Mouse (Mus musculus): Measurements from ENCODE around the gene Krtap24-1. TPM values are rescaled to one million over a fixed set of nuclear protein-coding genes. Genes with fewer than 3 reads are reported as not detected.

Gene Krtap24-1
- polyA plus RNA-seq, 1 experiment from 2014 or later, result not detected

DNA sequence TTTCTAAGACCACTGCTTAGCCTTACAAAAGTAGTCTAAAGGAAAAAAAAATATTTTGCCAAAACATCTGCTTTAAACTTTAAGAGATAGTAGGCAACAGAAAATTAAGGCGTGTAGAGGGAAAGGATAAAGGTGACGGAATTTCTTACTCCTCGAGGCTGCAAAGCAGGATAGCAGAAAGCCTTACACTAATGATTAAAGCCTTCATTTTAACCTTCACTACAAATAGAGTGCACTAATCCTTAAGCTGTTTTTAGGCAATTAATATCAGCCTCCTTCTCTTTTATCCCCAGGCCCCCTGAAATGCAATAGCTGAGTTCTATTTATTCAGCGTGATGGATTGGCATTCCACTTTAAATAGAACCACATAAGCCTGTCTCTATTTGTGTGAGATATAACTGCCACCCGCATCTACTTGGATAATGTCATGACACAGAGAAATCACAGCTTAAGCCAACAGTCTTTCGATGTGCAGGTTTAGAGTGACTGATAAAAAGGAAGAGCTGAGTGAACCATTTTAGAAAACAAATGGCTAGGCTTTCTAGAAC is 50.4 kb downstream of the Krtap24-1 start:
- peak overlapping the region; percentile 36 for H3K4me3 ChIP-seq (replicated peaks)
- no peak for ATAC-seq (replicated peaks; ENCODE audit: low FRiP score)
- H3K36me3 ChIP-seq, result no peaks in the 10 kb centered on the region
- WGBS, result 31% methylated on average over 6 of the region's 6 CpGs
- H3K9ac ChIP-seq, result no peak overlapping the region
- no peaks in the 10 kb centered on the region for H3K4me1 ChIP-seq
- H3K27ac ChIP-seq, result peak overlapping the region; percentile 87
- no peak overlapping the region for H3K4me2 ChIP-seq
- no peaks in the 10 kb centered on the region for H3K9me3 ChIP-seq (replicated peaks)
- H3K27me3 ChIP-seq, result no peaks in the 10 kb centered on the region

Other genes with a start within 250 kb of the Krtap24-1 start
- gene Cldn17, start 105.3 kb downstream of the Krtap24-1 start, polyA plus RNA-seq (2015; fragmentation: Nextera tagmentation; extraction: Ambion mirVana), result not detected in 2 replicates
- 98.7 and 118 TPM in 2 replicates for gene Cldn8, start 49.1 kb downstream of the Krtap24-1 start, polyA plus RNA-seq (2015; fragmentation: Nextera tagmentation; extraction: Ambion mirVana)
- not detected in 2 replicates for gene 2310079G19Rik, start 15.4 kb upstream of the Krtap24-1 start, polyA plus RNA-seq (2015; fragmentation: Nextera tagmentation; extraction: Ambion mirVana)
- not detected in 2 replicates for gene Krtap26-1, start 35.5 kb upstream of the Krtap24-1 start, polyA plus RNA-seq (2015; fragmentation: Nextera tagmentation; extraction: Ambion mirVana)
- gene Krtap27-1, start 59.4 kb upstream of the Krtap24-1 start, polyA plus RNA-seq (2015; fragmentation: Nextera tagmentation; extraction: Ambion mirVana), result not detected in 2 replicates
- not detected in 2 replicates for gene 2310061N02Rik, start 95.7 kb upstream of the Krtap24-1 start, polyA plus RNA-seq (2015; fragmentation: Nextera tagmentation; extraction: Ambion mirVana)
- gene Krtap13-1, start 116.6 kb upstream of the Krtap24-1 start, polyA plus RNA-seq (2015; fragmentation: Nextera tagmentation; extraction: Ambion mirVana), result not detected in 2 replicates
- gene Krtap13, start 139.4 kb upstream of the Krtap24-1 start, polyA plus RNA-seq (2015; fragmentation: Nextera tagmentation; extraction: Ambion mirVana), result 0.19 TPM in 1 of 2 replicates, not detected in the other
- gene 2310034C09Rik, start 146.6 kb upstream of the Krtap24-1 start, polyA plus RNA-seq (2015; fragmentation: Nextera tagmentation; extraction: Ambion mirVana), result 0.30 TPM in 1 of 2 replicates, not detected in the other
- not detected in 2 replicates for gene 2310057N15Rik, start 161.9 kb upstream of the Krtap24-1 start, polyA plus RNA-seq (2015; fragmentation: Nextera tagmentation; extraction: Ambion mirVana)
- not detected in 2 replicates for gene Gm5965, start 165.6 kb upstream of the Krtap24-1 start, polyA plus RNA-seq (2015; fragmentation: Nextera tagmentation; extraction: Ambion mirVana)
- not detected in 2 replicates for gene Gm20741, start 199.9 kb upstream of the Krtap24-1 start, polyA plus RNA-seq (2015; fragmentation: Nextera tagmentation; extraction: Ambion mirVana)
- not detected in 2 replicates for gene Krtap15, start 207.9 kb upstream of the Krtap24-1 start, polyA plus RNA-seq (2015; fragmentation: Nextera tagmentation; extraction: Ambion mirVana)
- gene Krtap14, start 213.9 kb upstream of the Krtap24-1 start, polyA plus RNA-seq (2015; fragmentation: Nextera tagmentation; extraction: Ambion mirVana), result not detected in 2 replicates